Mouse (Mus musculus) monocyte, adult 5-6 weeks (primary cell): ENCODE measurements around the gene Olfr1028. TPM values are rescaled to one million over a fixed set of nuclear protein-coding genes. Genes with fewer than 3 reads are reported as not detected.

Experiments used
- ATAC-seq: fragments of 153-309, 156-312 bp; replicated peaks from 2 replicates; pipeline ENCODE4 v1.8.0; 2017; ENCODE audit warnings: mild to moderate bottlenecking; ENCODE audit not compliant: low TSS enrichment, insufficient number of reproducible peaks, severe bottlenecking, poor library complexity, low FRiP score
- total RNA-seq: library from RNA; stranded (forward); fragments of 200-1000, 200-491, 200-594 nt; gene quantifications from 3 replicates; pipeline ENCODE4 v1.2.3, GENCODE M21; 2017

The Olfr1028 gene
- not detected in 3 replicates for total RNA-seq

DNA sequence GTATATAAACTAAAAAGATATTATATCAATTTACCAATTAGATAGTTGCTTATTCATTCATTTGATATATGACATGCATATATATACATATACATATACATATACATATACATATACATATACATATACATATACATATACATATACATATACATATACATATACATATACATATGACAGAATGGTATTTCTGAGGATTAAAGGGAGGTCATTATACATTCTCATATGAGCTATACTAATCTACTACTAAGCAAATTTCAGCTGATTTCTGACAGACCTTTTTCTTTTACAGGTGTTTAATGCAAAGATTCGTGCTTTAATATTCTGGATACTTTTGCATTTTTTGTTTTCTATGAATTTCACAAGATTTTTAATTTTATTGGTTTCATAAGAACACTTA is at the start of gene Olfr1028:
Gene Olfr1028 (plus strand): TSS at position 301 of the 400 bp plus-strand sequence.
- ATAC-seq = no peak

GRCm38 (mm10) chr2:85904952-85905351 is 45.3 kb upstream of the Olfr1028 start, which contains the start of gene Olfr1024:
Gene Olfr1024 (minus strand): TSS chr2:85905052.
- no peak for ATAC-seq

GRCm38 (mm10) chr2:85913197-85913596 is 37.0 kb upstream of the Olfr1028 start:
- no peak for ATAC-seq

DNA sequence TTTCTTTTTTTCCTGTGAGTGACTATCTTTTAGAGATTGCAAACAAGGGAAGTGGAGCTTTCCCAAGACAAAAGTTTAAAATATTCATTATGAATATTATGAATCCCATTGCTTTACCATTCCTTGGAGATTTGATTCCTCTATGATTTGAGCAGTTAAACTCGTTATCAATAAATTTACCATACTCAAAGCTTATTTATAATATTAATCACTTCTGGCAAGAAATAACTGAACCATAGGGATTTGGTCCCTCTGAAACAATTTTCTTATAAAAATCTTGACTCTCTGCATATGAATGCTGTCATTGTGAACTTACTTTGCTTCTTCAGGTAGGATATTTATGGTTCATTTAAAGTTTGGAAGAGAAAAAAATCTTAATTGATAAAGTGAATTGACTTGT is 35.3 kb upstream of the Olfr1028 start, which contains the start of gene Olfr1025-ps1:
Gene Olfr1025-ps1 (plus strand): TSS at position 301 of the 400 bp plus-strand sequence.
- ATAC-seq = no peak

GRCm38 (mm10) chr2:85921258-85921657 is 29.0 kb upstream of the Olfr1028 start, which contains the start of gene Olfr1026:
Gene Olfr1026 (plus strand): TSS chr2:85921558.
- no peak for ATAC-seq

GRCm38 (mm10) chr2:85973595-85973994 is 23.4 kb downstream of the Olfr1028 start, which contains the start of gene Olfr1029:
Gene Olfr1029 (plus strand): TSS chr2:85973895.
- no peak for ATAC-seq

GRCm38 (mm10) chr2:85978976-85979375 is 28.7 kb downstream of the Olfr1028 start, which contains the start of gene Olfr1030:
Gene Olfr1030 (plus strand): TSS chr2:85979276.
- no peak for ATAC-seq

DNA sequence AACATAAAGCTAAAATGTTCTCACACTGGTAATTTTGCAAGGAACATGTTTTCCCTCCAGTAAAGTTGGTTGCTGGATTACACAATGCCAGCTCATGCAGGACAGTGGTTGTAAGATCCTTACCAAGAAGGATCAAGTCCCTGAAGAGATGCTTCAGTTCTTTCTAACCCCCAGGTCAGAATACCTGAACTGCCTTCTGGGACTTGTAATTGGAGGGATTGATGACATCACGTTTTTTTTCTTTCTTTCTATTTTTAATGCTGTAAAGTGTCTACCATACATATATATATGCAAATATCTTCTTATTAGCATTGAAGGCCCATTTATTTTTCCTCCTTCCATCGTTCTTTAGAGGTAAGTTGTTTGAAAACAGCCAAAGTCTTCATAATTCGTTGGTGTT is 39.8 kb downstream of the Olfr1028 start, which contains the start of gene Olfr1031:
Gene Olfr1031 (plus strand): TSS at position 301 of the 400 bp plus-strand sequence.
- no peak for ATAC-seq

Other genes with a start within 250 kb of the Olfr1028 start
- gene Olfr1009, start 235.0 kb upstream of the Olfr1028 start, total RNA-seq = not detected in 3 replicates
- not detected in 3 replicates for gene Olfr1012, start 187.7 kb upstream of the Olfr1028 start, total RNA-seq
- not detected in 3 replicates for gene Olfr1013, start 183.3 kb upstream of the Olfr1028 start, total RNA-seq
- gene Olfr1014, start 177.7 kb upstream of the Olfr1028 start, total RNA-seq = not detected in 3 replicates
- gene Olfr1015, start 168.4 kb upstream of the Olfr1028 start, total RNA-seq = not detected in 3 replicates
- not detected in 3 replicates for gene Olfr1016, start 147.9 kb upstream of the Olfr1028 start, total RNA-seq
- gene Olfr1018, start 132.0 kb upstream of the Olfr1028 start, total RNA-seq = 0.43 TPM in 1 of 3 replicates, not detected in the others
- not detected in 3 replicates for gene Olfr1019, start 105.0 kb upstream of the Olfr1028 start, total RNA-seq
- not detected in 3 replicates for gene Olfr1020, start 103.4 kb upstream of the Olfr1028 start, total RNA-seq
- gene Olfr1022, start 81.8 kb upstream of the Olfr1028 start, total RNA-seq = not detected in 3 replicates
- not detected in 3 replicates for gene Olfr1023, start 64.8 kb upstream of the Olfr1028 start, total RNA-seq
- not detected in 3 replicates for gene Olfr1024, start 45.4 kb upstream of the Olfr1028 start, total RNA-seq
- gene Olfr1025-ps1, start 35.2 kb upstream of the Olfr1028 start, total RNA-seq = 0.11 TPM in 1 of 3 replicates, not detected in the others
- not detected in 3 replicates for gene Olfr1026, start 28.9 kb upstream of the Olfr1028 start, total RNA-seq
- not detected in 3 replicates for gene Olfr1029, start 23.5 kb downstream of the Olfr1028 start, total RNA-seq
- gene Olfr1030, start 28.8 kb downstream of the Olfr1028 start, total RNA-seq = not detected in 3 replicates
- gene Olfr1031, start 39.9 kb downstream of the Olfr1028 start, total RNA-seq = not detected in 3 replicates
- not detected in 3 replicates for gene Olfr1032, start 55.1 kb downstream of the Olfr1028 start, total RNA-seq
- 0.19 to 0.39 TPM in 2 of 3 replicates, not detected in the other for gene Olfr1033, start 70.2 kb downstream of the Olfr1028 start, total RNA-seq
- not detected in 3 replicates for gene Olfr1034, start 95.4 kb downstream of the Olfr1028 start, total RNA-seq
- not detected in 3 replicates for gene Olfr1036, start 123.6 kb downstream of the Olfr1028 start, total RNA-seq
- gene Olfr1037, start 136.9 kb downstream of the Olfr1028 start, total RNA-seq = not detected in 3 replicates
- gene Olfr1039, start 185.5 kb downstream of the Olfr1028 start, total RNA-seq = not detected in 3 replicates
- not detected in 3 replicates for gene Olfr1040, start 196.3 kb downstream of the Olfr1028 start, total RNA-seq
- gene Olfr1042, start 211.4 kb downstream of the Olfr1028 start, total RNA-seq = not detected in 3 replicates
- not detected in 3 replicates for gene Olfr1043, start 217.1 kb downstream of the Olfr1028 start, total RNA-seq
- not detected in 3 replicates for gene Olfr1044, start 227.4 kb downstream of the Olfr1028 start, total RNA-seq
- gene Olfr52, start 235.2 kb downstream of the Olfr1028 start, total RNA-seq = not detected in 3 replicates